Mouse (Mus musculus): Measurements from ENCODE around the gene Frat1. TPM values are rescaled to one million over a fixed set of nuclear protein-coding genes. Genes with fewer than 3 reads are reported as not detected.

Frat1 gene
- total and polyA plus RNA-seq, 3 experiments: 1.3 to 3.9 (median 2.5) TPM

- H3K36me3 ChIP-seq (ENCODE audit: control insufficient read depth, insufficient read depth, low read length): no peaks in the 10 kb centered on the region
- H3K9ac ChIP-seq (ENCODE audit: low read depth, low read length): no peak overlapping the region
- no peaks in the 10 kb centered on the region for H3K27me3 ChIP-seq (ENCODE audit: control insufficient read depth, insufficient read depth, low read length)
- TF ChIP-seq EP300 (IDR thresholded peaks at IDR 0.05; ENCODE audit: insufficient read depth, low read depth, low read length): no peak
- no peak for TF ChIP-seq CTCF (IDR thresholded peaks at IDR 0.05)
- no peak for TF ChIP-seq POLR2A (IDR thresholded peaks at IDR 0.05; ENCODE audit: insufficient read depth, low read depth, low read length)
- DNase-seq: no peak
- no peaks in the 10 kb centered on the region for H3K79me2 ChIP-seq (replicated peaks; ENCODE audit: control insufficient read depth, insufficient read depth, low read length)
- intact Hi-C loops (cut with DNase I): no loop called here
- H3K4me1 ChIP-seq (ENCODE audit: control insufficient read depth, insufficient read depth, low read length): no peaks in the 10 kb centered on the region
- H3K27ac ChIP-seq: no peak overlapping the region
- no peak overlapping the region for H3K4me3 ChIP-seq
Measured at GRCm38 (mm10) chr19:41794017-41794416, 35.8 kb upstream of the Frat1 start.

- 86% methylated on average over 6 of the region's 6 CpGs for WGBS
- intact Hi-C loops (cut with DNase I): no loop called here
- H3K9ac ChIP-seq (ENCODE audit: low read depth, low read length): no peak overlapping the region
- no peak for DNase-seq
- no peaks in the 10 kb centered on the region for H3K27me3 ChIP-seq (ENCODE audit: control insufficient read depth, insufficient read depth, low read length)
- no peaks in the 10 kb centered on the region for H3K36me3 ChIP-seq (ENCODE audit: control insufficient read depth, insufficient read depth, low read length)
- H3K79me2 ChIP-seq (replicated peaks; ENCODE audit: control insufficient read depth, insufficient read depth, low read length): no peaks in the 10 kb centered on the region
- H3K4me3 ChIP-seq: no peak overlapping the region
- TF ChIP-seq CTCF (IDR thresholded peaks at IDR 0.05): no peak
- TF ChIP-seq POLR2A (IDR thresholded peaks at IDR 0.05; ENCODE audit: insufficient read depth, low read depth, low read length): no peak
- no peak for TF ChIP-seq EP300 (IDR thresholded peaks at IDR 0.05; ENCODE audit: insufficient read depth, low read depth, low read length)
- no peak overlapping the region for H3K27ac ChIP-seq
- H3K4me1 ChIP-seq (ENCODE audit: control insufficient read depth, insufficient read depth, low read length): no peaks in the 10 kb centered on the region
Measured at GRCm38 (mm10) chr19:41794901-41795300, 34.9 kb upstream of the Frat1 start.

- TF ChIP-seq CTCF (IDR thresholded peaks at IDR 0.05): no peak
- intact Hi-C loops (cut with DNase I): no loop called here
- Histone ChIP-seq H3K27me3 (ENCODE audit: control insufficient read depth, insufficient read depth, low read length) (no peaks in the 10 kb centered on the region), H3K79me2 (replicated peaks; ENCODE audit: control insufficient read depth, insufficient read depth, low read length) (no peaks in the 10 kb centered on the region), H3K4me1 (ENCODE audit: control insufficient read depth, insufficient read depth, low read length) (no peaks in the 10 kb centered on the region), H3K9ac (ENCODE audit: low read depth, low read length) (no peak overlapping the region), H3K4me3 (no peak overlapping the region), H3K27ac (no peak overlapping the region), H3K36me3 (ENCODE audit: control insufficient read depth, insufficient read depth, low read length) (no peaks in the 10 kb centered on the region)
- WGBS: 82% methylated on average over 3 of the region's 3 CpGs
- no peak for DNase-seq
Measured at GRCm38 (mm10) chr19:41796148-41796760, 33.5 kb upstream of the Frat1 start.

- Histone ChIP-seq H3K79me2 (replicated peaks; ENCODE audit: control insufficient read depth, insufficient read depth, low read length) (no peaks in the 10 kb centered on the region), H3K4me3 (no peak overlapping the region), H3K9ac (ENCODE audit: low read depth, low read length) (no peak overlapping the region), H3K36me3 (ENCODE audit: control insufficient read depth, insufficient read depth, low read length) (no peaks in the 10 kb centered on the region), H3K4me1 (ENCODE audit: control insufficient read depth, insufficient read depth, low read length) (no peaks in the 10 kb centered on the region), H3K27me3 (ENCODE audit: control insufficient read depth, insufficient read depth, low read length) (no peaks in the 10 kb centered on the region), H3K27ac (no peak overlapping the region)
- intact Hi-C loops (cut with DNase I): no loop called here
- 84% methylated on average over 12 of the region's 12 CpGs for WGBS
- no peak for DNase-seq
- no peak for TF ChIP-seq CTCF (IDR thresholded peaks at IDR 0.05)
- no peak for TF ChIP-seq EP300 (IDR thresholded peaks at IDR 0.05; ENCODE audit: insufficient read depth, low read depth, low read length)
- no peak for TF ChIP-seq POLR2A (IDR thresholded peaks at IDR 0.05; ENCODE audit: insufficient read depth, low read depth, low read length)
Measured at GRCm38 (mm10) chr19:41796789-41797327, 32.9 kb upstream of the Frat1 start.

- Histone ChIP-seq H3K9ac (ENCODE audit: low read depth, low read length) (no peak overlapping the region), H3K79me2 (replicated peaks; ENCODE audit: control insufficient read depth, insufficient read depth, low read length) (no peaks in the 10 kb centered on the region), H3K4me3 (no peak overlapping the region), H3K4me1 (ENCODE audit: control insufficient read depth, insufficient read depth, low read length) (no peaks in the 10 kb centered on the region), H3K36me3 (ENCODE audit: control insufficient read depth, insufficient read depth, low read length) (no peaks in the 10 kb centered on the region), H3K27me3 (ENCODE audit: control insufficient read depth, insufficient read depth, low read length) (no peaks in the 10 kb centered on the region), H3K27ac (no peak overlapping the region)
- intact Hi-C loops (cut with DNase I): no loop called here
- no peak for DNase-seq
- no peak for TF ChIP-seq EP300 (IDR thresholded peaks at IDR 0.05; ENCODE audit: insufficient read depth, low read depth, low read length)
- no peak for TF ChIP-seq CTCF (IDR thresholded peaks at IDR 0.05)
- no peak for TF ChIP-seq POLR2A (IDR thresholded peaks at IDR 0.05; ENCODE audit: insufficient read depth, low read depth, low read length)
- WGBS: 89% methylated on average over 6 of the region's 6 CpGs
Measured at GRCm38 (mm10) chr19:41797536-41797935, 32.2 kb upstream of the Frat1 start.

- 50% methylated on average over 6 of the region's 6 CpGs for WGBS
- Histone ChIP-seq H3K4me3 (no peak overlapping the region), H3K4me1 (ENCODE audit: control insufficient read depth, insufficient read depth, low read length) (no peaks in the 10 kb centered on the region), H3K79me2 (replicated peaks; ENCODE audit: control insufficient read depth, insufficient read depth, low read length) (no peaks in the 10 kb centered on the region), H3K27ac (no peak overlapping the region), H3K27me3 (ENCODE audit: control insufficient read depth, insufficient read depth, low read length) (no peaks in the 10 kb centered on the region), H3K36me3 (ENCODE audit: control insufficient read depth, insufficient read depth, low read length) (no peaks in the 10 kb centered on the region), H3K9ac (ENCODE audit: low read depth, low read length) (no peak overlapping the region)
- intact Hi-C loops (cut with DNase I): loop anchor here (2.0 to 10.0 kb wide), 2 partner anchors 48 to 714 kb away; partner anchors contain the start of genes Frat2 and R3hcc1l
- no peak for DNase-seq
- TF ChIP-seq CTCF (IDR thresholded peaks at IDR 0.05) (no peak), EP300 (IDR thresholded peaks at IDR 0.05; ENCODE audit: insufficient read depth, low read depth, low read length) (no peak), POLR2A (IDR thresholded peaks at IDR 0.05; ENCODE audit: insufficient read depth, low read depth, low read length) (no peak)
Measured at GRCm38 (mm10) chr19:41800451-41800850, 29.3 kb upstream of the Frat1 start.

Measured in heart, adult 2 months (tissue).